Mouse (Mus musculus): Measurements from ENCODE around the gene H2-Ab1. TPM values are rescaled to one million over a fixed set of nuclear protein-coding genes. Genes with fewer than 3 reads are reported as not detected.
"Not testable (repeated sequence)": the region's sequence is repeated elsewhere in the genome, so short reads cannot be mapped to it uniquely, and the experiment has no call there.

H2-Ab1 gene
- polyA plus RNA-seq, 1 experiment from 2014 or later: 53.9 TPM

DNA sequence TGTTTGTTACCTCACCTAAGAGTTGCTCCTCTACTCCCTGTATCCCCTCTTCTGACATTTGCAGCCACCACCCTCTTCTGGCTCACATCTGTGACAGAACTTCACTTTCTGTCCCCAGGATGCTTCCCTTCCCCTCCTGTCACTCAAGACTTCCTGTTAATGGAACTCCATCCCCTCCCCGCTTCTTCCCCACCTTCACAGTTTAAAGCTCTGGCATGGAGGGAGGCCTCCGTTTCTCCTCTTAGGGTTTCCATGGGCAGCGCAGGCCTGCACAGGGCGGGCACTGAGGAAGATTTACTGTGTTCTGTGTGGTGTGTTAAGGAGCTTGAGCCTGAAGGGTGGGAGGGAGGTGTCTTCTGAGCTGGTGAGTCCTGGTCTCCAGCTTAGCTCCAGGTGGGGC, 50.7 kb downstream of the H2-Ab1 start:
- no peak for ATAC-seq
- Histone ChIP-seq H3K9me3 (ENCODE audit: control insufficient read depth) (no peaks in the 10 kb centered on the region), H3K27me3 (replicated peaks; ENCODE audit: control insufficient read depth, insufficient read depth, low read length) (no peaks in the 10 kb centered on the region; the same call in 1 of the 2 replicates), H3K36me3 (ENCODE audit: control insufficient read depth, insufficient read depth) (no peaks in the 10 kb centered on the region), H3K27ac (ENCODE audit: low read depth, low read length) (no peak overlapping the region), H3K9ac (ENCODE audit: low read depth, low read length) (no peak overlapping the region), H3K4me2 (replicated peaks; ENCODE audit: low read depth) (no peak overlapping the region), H3K4me1 (replicated peaks; ENCODE audit: control insufficient read depth, insufficient read depth, low read length) (no peaks in the 10 kb centered on the region), H3K4me3 (ENCODE audit: low read depth, low read length) (no peak overlapping the region)
- TF ChIP-seq CTCF (IDR thresholded peaks at IDR 0.05; ENCODE audit: low read depth): no peak
- 82% methylated on average over 4 of the region's 4 CpGs for WGBS

DNA sequence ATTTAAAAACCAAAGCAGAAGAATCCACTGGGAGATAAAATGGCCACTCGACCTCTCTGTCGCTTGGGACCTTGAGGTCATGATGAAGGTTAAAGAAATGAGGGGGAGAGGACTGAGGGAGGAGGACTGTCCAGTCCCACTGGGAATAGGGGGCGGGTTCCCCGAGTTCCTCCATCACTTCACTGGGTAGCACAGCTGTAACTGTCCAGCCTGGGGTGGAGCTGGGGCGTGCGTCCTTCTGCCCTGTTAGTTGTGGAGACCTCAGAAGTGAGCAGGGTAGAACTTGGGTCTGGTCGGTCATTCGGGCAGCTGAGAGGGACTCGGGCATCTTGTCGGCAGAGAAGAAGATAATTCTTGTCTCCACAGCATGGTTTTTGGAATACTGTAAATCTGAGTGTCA, 51.7 kb downstream of the H2-Ab1 start:
- no peak for TF ChIP-seq CTCF (IDR thresholded peaks at IDR 0.05; ENCODE audit: low read depth)
- H3K4me1 ChIP-seq (replicated peaks; ENCODE audit: control insufficient read depth, insufficient read depth, low read length): no peaks in the 10 kb centered on the region
- no peak for ATAC-seq
- peak overlapping the region; percentile 77 for H3K4me2 ChIP-seq (replicated peaks; ENCODE audit: low read depth)
- H3K4me3 ChIP-seq (ENCODE audit: low read depth, low read length): peak overlapping the region; percentile 50
- no peak overlapping the region; the same call in 1 of the 2 replicates for H3K27ac ChIP-seq (ENCODE audit: low read depth, low read length)
- WGBS: 27% methylated on average over 10 of the region's 10 CpGs
- no peaks in the 10 kb centered on the region; the same call in 1 of the 2 replicates for H3K27me3 ChIP-seq (replicated peaks; ENCODE audit: control insufficient read depth, insufficient read depth, low read length)
- peak overlapping the region; percentile 55 for H3K9ac ChIP-seq (ENCODE audit: low read depth, low read length)
- H3K9me3 ChIP-seq (ENCODE audit: control insufficient read depth): no peaks in the 10 kb centered on the region
- no peaks in the 10 kb centered on the region for H3K36me3 ChIP-seq (ENCODE audit: control insufficient read depth, insufficient read depth)

GRCm38 (mm10) chr17:34309683-34310385, 52.3 kb downstream of the H2-Ab1 start:
- no peak overlapping the region; the same call in 1 of the 2 replicates for H3K27ac ChIP-seq (ENCODE audit: low read depth, low read length)
- H3K4me2 ChIP-seq (replicated peaks; ENCODE audit: low read depth): peak overlapping the region; percentile 77
- no peak for TF ChIP-seq CTCF (IDR thresholded peaks at IDR 0.05; ENCODE audit: low read depth)
- H3K4me1 ChIP-seq (replicated peaks; ENCODE audit: control insufficient read depth, insufficient read depth, low read length): no peaks in the 10 kb centered on the region
- H3K27me3 ChIP-seq (replicated peaks; ENCODE audit: control insufficient read depth, insufficient read depth, low read length): no peaks in the 10 kb centered on the region; the same call in 1 of the 2 replicates
- no peaks in the 10 kb centered on the region for H3K36me3 ChIP-seq (ENCODE audit: control insufficient read depth, insufficient read depth)
- H3K4me3 ChIP-seq (ENCODE audit: low read depth, low read length): peak overlapping the region; percentile 50
- peak; percentile 72 for ATAC-seq
- 23% methylated on average over 38 of the region's 38 CpGs for WGBS
- H3K9ac ChIP-seq (ENCODE audit: low read depth, low read length): peak overlapping the region; percentile 55
- H3K9me3 ChIP-seq (ENCODE audit: control insufficient read depth): no peaks in the 10 kb centered on the region

DNA sequence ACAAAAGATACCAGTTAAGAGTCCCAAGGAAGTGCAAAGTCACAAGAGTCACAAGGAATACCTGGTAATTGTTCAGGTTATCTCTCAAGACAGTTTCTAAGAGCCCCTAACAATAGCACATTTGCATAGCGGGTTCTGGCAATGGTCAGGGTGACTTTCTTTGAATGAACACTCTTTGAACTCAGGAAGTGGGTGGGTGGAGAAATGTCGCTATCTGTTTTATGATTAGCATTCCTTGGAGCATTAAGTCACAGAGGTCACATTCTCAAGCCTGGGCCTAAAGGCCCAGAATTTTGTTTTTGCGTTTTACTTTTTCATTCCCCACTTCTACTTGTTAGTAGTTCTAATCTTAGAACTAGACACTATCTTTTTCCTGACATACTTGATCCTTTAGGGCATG, 53.0 kb downstream of the H2-Ab1 start:
- not testable (repeated sequence) for H3K4me2 ChIP-seq (replicated peaks; ENCODE audit: low read depth); H3K27me3 ChIP-seq (replicated peaks; ENCODE audit: control insufficient read depth, insufficient read depth, low read length); ATAC-seq; H3K36me3 ChIP-seq (ENCODE audit: control insufficient read depth, insufficient read depth); H3K9ac ChIP-seq (ENCODE audit: low read depth, low read length); H3K4me3 ChIP-seq (ENCODE audit: low read depth, low read length); H3K27ac ChIP-seq (ENCODE audit: low read depth, low read length); H3K9me3 ChIP-seq (ENCODE audit: control insufficient read depth); H3K4me1 ChIP-seq (replicated peaks; ENCODE audit: control insufficient read depth, insufficient read depth, low read length)
- 73% methylated on average over 3 of the region's 3 CpGs for WGBS

GRCm38 (mm10) chr17:34312185-34312584, 54.7 kb downstream of the H2-Ab1 start:
- TF ChIP-seq CTCF (IDR thresholded peaks at IDR 0.05; ENCODE audit: low read depth): no peak
- no peaks in the 10 kb centered on the region; the same call in 1 of the 2 replicates for H3K27me3 ChIP-seq (replicated peaks; ENCODE audit: control insufficient read depth, insufficient read depth, low read length)
- no peaks in the 10 kb centered on the region for H3K9me3 ChIP-seq (ENCODE audit: control insufficient read depth)
- no peak for ATAC-seq
- H3K4me2 ChIP-seq (replicated peaks; ENCODE audit: low read depth): no peak overlapping the region
- no peak overlapping the region for H3K9ac ChIP-seq (ENCODE audit: low read depth, low read length)
- no peaks in the 10 kb centered on the region for H3K36me3 ChIP-seq (ENCODE audit: control insufficient read depth, insufficient read depth)
- H3K27ac ChIP-seq (ENCODE audit: low read depth, low read length): no peak overlapping the region
- H3K4me1 ChIP-seq (replicated peaks; ENCODE audit: control insufficient read depth, insufficient read depth, low read length): no peaks in the 10 kb centered on the region
- 83% methylated on average over 1 of the region's 1 CpGs for WGBS
- H3K4me3 ChIP-seq (ENCODE audit: low read depth, low read length): no peak overlapping the region

GRCm38 (mm10) chr17:34313393-34313792, 55.9 kb downstream of the H2-Ab1 start:
- Histone ChIP-seq H3K4me1 (replicated peaks; ENCODE audit: control insufficient read depth, insufficient read depth, low read length) (no peaks in the 10 kb centered on the region), H3K4me3 (ENCODE audit: low read depth, low read length) (no peak overlapping the region), H3K27ac (ENCODE audit: low read depth, low read length) (no peak overlapping the region), H3K9ac (ENCODE audit: low read depth, low read length) (no peak overlapping the region), H3K9me3 (ENCODE audit: control insufficient read depth) (no peaks in the 10 kb centered on the region), H3K36me3 (ENCODE audit: control insufficient read depth, insufficient read depth) (no peaks in the 10 kb centered on the region), H3K4me2 (replicated peaks; ENCODE audit: low read depth) (no peak overlapping the region), H3K27me3 (replicated peaks; ENCODE audit: control insufficient read depth, insufficient read depth, low read length) (no peaks in the 10 kb centered on the region; the same call in 1 of the 2 replicates)
- 32% methylated on average over 3 of the region's 3 CpGs for WGBS
- peak; percentile 61 for ATAC-seq
- TF ChIP-seq CTCF (IDR thresholded peaks at IDR 0.05; ENCODE audit: low read depth): peak; percentile 94

All from intestine, postnatal 0 days (tissue).